Mouse (Mus musculus) adrenal gland, adult (tissue): ENCODE results near the gene Draxin.
"Not testable (repeated sequence)": the region's sequence is repeated elsewhere in the genome, so short reads cannot be mapped to it uniquely, and the experiment has no call there.

Experiments
- DNase-seq, 2 experiments: peaks; one replicate each; pipeline ENCODE4 v3.0.0; 2022 to 2023; ENCODE audit warnings: low spot score in 1 of 2; ENCODE audit not compliant: inconsistent age in 2 of 2

The Draxin gene

GRCm38 (mm10) chr4:148130561-148131413 is at the start of gene Draxin:
Gene Draxin (minus strand): TSS chr4:148130698.
- DNase-seq: peak; percentile 53 to 71

DNA sequence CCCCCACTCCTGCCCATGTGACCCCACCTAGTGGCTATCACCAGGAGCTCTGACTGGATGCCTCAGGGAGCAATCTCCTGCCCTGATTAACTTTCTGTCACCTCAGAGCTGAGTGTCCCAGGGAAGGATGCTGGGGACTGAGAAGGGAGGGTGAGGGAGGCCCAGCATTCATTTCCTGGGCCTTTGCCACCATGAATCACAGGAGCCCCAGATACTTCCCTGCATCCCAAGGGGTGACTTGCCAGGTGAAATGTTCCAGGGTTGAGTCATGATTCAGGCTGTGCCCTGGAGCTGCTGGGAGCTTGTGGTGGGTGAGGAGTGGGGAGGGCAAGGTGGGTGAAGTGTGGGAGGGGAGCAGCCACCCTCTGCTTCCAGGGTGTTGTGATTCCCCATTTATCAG is 47.2 kb upstream of the Draxin start:
- no peak for DNase-seq

DNA sequence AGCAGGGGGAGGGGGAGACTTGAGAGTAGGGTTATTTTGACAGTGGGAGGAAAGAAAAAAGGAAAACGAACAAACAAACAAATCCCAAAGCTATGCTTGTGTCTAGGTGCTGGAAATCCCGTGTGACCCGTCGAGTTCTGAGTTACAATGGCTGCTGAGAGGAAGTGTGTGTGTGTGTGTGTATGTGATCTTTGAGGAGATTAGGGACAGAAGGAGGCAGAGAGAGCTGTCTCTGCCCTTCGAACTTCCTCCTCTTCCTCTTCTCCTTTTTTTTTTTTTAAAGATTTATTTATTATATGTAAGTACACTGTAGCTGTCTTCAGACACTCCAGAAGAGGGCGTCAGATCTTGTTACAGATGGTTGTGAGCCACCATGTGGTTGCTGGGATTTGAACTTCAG is 46.1 kb upstream of the Draxin start:
- DNase-seq: not testable (repeated sequence)

DNA sequence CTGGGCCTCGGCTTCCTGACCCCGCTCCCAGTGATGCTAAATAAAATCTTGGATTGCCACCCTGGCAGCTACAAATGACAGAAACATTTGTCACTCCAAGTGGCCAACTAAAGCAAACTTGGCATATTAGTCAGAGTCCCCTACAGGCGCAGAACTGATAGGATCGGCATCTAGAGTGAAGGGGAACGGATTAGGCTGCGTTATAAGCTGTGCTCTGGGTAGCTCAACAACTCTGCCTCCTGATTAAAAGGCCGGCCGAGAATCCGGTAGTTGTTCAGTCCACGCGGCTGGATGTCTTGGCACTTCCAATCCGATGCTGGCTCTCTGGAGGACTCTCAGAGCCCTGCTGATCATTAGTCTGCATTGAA is 44.0 kb upstream of the Draxin start:
- DNase-seq: no peak

DNA sequence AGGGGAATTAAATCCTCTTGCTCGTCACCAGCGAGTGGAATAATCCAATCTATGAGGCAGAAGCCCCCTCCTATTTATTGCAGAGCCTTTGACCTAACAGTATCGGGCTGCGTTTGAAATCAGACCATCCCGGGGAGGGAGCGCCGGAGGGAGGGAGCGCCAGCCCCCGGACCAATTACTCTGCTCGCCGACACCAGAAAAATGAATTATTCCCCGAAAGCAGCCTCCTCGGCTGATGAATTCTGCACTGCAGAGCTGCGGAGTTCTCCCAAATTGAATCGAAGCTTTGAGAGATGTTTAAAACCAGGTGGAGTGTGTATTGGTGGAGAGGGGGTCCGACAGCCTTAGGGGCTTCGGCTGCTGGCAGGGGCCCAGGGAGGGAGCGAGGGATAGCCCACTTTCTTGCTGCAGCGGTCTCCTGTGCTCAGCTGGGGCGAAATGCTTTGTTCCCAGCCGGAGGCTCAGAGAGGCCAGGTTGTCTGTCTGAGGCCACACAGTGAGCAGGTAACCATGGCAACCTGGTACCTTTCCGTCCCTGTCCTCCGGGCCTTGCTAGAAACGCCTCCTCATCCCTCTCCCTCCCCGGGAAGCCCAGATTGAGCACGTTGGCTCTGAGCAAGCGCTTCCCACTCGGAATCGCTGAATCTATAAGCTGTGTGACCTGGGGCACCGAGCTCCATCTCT is 43.5 kb upstream of the Draxin start:
- DNase-seq: peak in 1 of 2 experiments; percentile 44

GRCm38 (mm10) chr4:148171261-148171660 is 40.8 kb upstream of the Draxin start:
- no peak for DNase-seq

DNA sequence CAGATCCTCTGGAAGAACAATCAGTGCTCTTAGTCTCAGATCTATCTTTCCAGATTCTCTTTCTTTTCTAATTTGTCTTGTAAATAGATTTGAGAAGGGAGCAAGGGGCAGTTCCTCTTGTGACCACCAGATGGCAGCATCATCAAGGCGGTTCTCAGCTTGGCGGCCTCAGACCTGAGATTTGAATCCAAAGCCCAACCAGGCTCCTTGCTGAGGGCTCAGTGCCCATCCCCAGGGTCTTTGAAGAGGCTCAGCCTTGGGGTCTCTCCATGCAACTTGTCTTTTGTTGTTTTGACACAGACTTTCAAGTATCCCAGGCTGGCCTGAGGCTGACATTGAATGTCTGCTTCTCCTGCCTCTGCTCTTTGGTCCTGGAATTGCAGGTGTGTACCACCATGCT is 40.3 kb upstream of the Draxin start:
- DNase-seq: peak in 1 of 2 experiments; percentile 84

GRCm38 (mm10) chr4:148169586-148169985 is 39.1 kb upstream of the Draxin start:
- DNase-seq: no peak

- peak in 1 of 2 experiments; percentile 82 for DNase-seq
Measured at GRCm38 (mm10) chr4:148168287-148168686, 37.8 kb upstream of the Draxin start.

- peak; percentile 62 to 84 for DNase-seq
Measured at GRCm38 (mm10) chr4:148166986-148167385, 36.5 kb upstream of the Draxin start.

GRCm38 (mm10) chr4:148166431-148166830 is 35.9 kb upstream of the Draxin start:
- DNase-seq: peak in 1 of 2 experiments; percentile 45

DNA sequence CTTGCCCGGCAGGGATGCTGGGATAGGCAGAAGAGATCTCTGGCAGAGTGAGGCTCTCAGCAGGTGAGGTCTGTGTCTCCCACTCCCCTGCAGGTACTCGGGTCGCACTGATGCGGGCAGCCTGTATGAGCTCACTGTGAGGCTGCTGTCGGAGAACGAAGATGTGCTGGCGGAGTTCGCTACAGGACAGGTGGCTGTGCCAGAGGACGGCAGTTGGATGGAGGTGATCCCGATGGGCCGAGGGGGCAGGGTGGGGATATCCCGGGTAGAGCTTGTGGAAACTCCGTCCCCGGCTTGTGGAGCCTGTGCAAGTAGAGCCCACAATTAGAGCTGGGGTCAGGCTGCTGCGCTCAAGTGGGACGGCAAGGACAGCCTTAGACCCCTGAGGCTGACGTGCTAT is 35.1 kb upstream of the Draxin start:
- DNase-seq: peak in 1 of 2 experiments; percentile 26

GRCm38 (mm10) chr4:148164461-148164860 is 34.0 kb upstream of the Draxin start:
- no peak for DNase-seq

GRCm38 (mm10) chr4:148164002-148164439 is 33.5 kb upstream of the Draxin start:
- peak; percentile 90 to 92 for DNase-seq

DNA sequence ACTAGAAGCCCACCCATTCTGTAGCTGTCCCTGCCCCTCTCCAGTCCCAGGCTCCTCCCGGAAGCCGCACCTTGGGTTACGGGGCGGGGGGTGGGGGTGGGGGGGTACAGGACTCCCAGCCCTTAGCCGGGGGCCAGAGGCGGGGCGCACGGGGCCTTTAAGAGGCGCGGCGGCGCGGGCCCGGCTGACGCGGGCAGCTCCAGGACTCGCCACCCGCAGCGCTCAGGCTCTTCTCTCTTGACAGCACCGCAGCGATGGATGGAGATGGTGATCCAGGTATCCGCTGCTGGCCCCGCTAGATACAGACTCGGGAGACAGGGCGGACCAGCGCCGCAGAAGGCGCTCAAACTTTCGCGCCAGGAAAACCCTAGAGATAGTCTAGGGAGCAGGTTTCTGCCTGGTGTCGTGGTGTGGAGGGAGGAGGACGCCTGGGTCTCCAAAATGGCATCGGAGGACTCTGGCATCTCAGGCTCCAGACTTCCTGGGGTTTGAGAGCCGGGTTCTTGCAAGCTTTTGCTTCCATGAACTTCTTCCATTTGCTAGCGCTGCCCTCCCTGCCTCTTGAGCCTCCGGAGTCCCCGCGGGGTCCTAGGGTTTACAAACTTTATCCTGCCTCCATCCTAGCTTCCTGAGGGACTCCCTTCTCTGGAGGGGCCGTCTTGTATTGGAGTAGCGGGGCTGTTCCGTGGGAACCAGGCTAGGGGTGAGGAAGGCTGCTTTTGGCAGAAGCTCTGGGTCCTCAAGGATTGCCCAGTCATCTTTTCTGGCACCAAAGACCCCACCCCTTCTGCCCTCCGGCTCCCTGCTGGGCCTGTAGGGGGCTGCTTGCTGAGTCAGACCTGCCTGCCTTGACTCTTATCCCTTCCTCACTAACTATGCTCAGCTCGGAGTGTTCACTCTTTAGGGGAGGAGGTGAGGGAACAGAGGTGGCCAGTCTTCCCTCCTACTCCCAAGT is 30.2 kb upstream of the Draxin start, which contains the start of the genes Fbxo44 and Fbxo2:
Fbxo44 (minus strand) TSS at position 47 of the 955 bp plus-strand sequence.
Fbxo2 (plus strand) TSS at position 186 of the 955 bp plus-strand sequence.
- DNase-seq: peak; percentile 73 to 80

DNA sequence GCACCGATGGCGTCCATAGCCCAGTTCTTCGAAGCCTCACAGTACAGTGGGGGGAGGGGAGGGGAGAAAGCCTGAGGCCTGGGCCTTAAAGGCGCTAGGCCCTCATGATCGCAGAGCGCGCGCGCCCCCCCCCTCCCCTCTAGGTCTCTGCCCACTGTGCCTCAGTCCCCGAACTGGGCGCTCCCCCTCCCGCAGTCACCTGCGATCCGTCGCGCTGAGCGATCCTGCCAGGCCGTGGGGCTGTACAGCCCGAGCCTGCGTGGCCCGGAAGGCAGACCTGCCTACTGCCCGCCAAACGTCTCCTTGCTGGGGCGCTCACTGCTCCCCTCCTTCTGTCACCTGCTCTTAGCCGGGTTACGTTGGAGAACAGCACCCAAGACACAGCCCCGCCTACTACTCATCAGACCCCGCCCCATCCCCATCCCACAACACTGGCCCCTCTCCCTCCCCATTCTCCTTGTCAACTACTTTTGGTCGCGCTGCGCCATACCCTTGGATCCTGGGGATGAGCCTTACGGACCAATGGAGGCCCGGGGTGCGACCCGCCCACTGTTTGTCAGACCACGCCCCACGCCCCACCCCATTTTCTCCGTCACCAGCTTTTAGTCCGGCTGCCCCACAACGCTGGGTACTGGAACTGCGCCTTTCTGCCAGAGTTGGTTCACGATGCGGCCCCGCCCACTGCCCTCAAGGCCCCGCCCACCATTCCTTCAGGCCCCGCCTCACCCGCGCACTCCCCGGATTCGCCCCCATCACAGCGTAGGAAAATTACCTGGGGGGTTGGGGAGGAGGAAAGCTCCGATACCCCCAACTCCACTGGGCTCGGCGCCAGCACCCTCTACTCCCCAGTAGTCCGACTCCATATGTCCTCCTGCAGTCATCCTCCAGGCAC is 29.3 kb upstream of the Draxin start:
- DNase-seq: peak; percentile 98 to 100

GRCm38 (mm10) chr4:148158436-148159348 is 28.2 kb upstream of the Draxin start:
- peak; percentile 50 to 71 for DNase-seq

DNA sequence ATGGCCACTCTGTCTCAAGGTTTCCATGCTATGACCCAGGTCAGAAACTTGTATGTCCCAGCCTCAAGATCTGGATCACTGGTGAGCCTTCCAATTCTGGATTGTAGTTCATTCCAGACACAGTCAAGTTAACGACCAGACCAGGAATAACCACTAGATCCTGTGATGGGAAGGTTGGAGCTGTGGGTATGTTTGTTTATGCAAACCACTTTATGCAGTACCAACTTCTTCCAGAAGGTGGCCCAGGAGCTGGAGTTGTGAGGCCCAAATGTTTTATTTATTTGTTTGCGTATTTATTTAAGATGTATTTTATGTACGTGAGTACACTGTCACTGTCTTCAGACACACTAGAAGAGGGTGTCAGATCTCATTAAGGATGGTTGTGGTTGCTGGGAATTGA is 24.5 kb upstream of the Draxin start:
- peak in 1 of 2 experiments; percentile 80 for DNase-seq

DNA sequence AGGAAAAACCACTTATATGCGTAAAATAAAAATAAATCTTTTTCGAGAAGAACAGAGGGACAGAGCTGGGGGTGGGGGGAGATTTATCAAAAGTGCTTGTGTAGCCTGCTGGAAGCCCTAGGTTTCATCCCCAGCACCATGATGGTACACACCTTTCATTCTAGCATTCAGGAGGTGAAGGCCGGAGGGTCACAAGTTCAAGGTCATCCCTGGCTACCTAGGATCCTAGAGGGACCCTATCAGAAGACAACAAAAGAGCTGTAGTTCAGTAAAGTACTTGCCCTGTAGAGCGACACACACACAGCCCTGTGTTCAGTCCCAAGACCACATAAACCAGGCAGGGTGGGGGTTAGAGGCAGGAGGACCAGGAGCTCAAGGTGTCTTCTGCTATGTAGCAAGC is 23.5 kb upstream of the Draxin start:
- no peak for DNase-seq
